Mouse (Mus musculus): ENCODE measurements around the gene Bicd2. TPM values are rescaled to one million over a fixed set of nuclear protein-coding genes. Genes with fewer than 3 reads are reported as not detected.

Gene Bicd2
- total RNA-seq, 1 experiment, result 25.5 TPM

DNA sequence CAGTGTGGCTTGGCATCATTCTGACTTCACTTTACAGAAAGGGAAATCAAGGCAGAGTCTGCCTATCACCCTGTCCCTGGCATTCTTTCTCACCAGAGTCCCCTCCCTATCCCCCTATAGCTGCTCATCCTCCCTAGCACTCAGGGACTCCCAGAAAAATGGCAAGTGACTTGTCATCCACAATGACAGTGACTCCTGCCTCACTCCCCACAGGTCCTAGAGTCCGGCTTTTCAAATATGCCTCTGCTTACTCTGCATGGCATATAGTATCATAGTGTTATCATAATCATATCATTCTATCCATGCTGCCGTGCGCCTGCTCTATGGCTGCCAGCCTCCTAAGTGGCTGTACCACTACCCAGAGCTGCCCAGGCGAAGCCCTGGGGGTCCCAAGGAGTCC is 33.2 kb upstream of the Bicd2 start:
- Histone ChIP-seq H3K9me3 (ENCODE audit: control insufficient read depth, insufficient read depth, low read depth, low read length) (no peaks in the 10 kb centered on the region), H3K27ac (ENCODE audit: insufficient read depth, low read depth, low read length, poor library complexity, severe bottlenecking) (no peak overlapping the region), H3K4me1 (ENCODE audit: control insufficient read depth in 2 of 2, insufficient read depth in 2 of 2, low read length in 2 of 2, poor library complexity in 1 of 2) (peaks cover 0 to 6% of the 10 kb centered on the region in 2 experiments; a peak in 1 of 4 replicates), H3K36me3 (ENCODE audit: control insufficient read depth, insufficient read depth, low read length, poor library complexity, severe bottlenecking) (no peaks in the 10 kb centered on the region), H3K9ac (ENCODE audit: insufficient read depth, low read depth, low read length, poor library complexity, severe bottlenecking) (no peak overlapping the region), H3K4me3 (ENCODE audit: insufficient read depth in 1 of 2, low read depth in 1 of 2, low read length in 2 of 2, poor library complexity in 1 of 2, severe bottlenecking in 1 of 2) (no peak overlapping the region)
- no peak for TF ChIP-seq ZNF384 (IDR thresholded peaks at IDR 0.05; ENCODE audit: low read depth, low read length)
- no peak for TF ChIP-seq CHD2 (IDR thresholded peaks at IDR 0.05; ENCODE audit: low read depth, low read length)
- TF ChIP-seq HCFC1 (IDR thresholded peaks at IDR 0.05; ENCODE audit: borderline replicate concordance, insufficient read depth, low read length), result no peak
- no peak for TF ChIP-seq MAFK (IDR thresholded peaks at IDR 0.05; ENCODE audit: insufficient read depth, low read depth, low read length)
- no peak for TF ChIP-seq ZC3H11A (IDR thresholded peaks at IDR 0.05; ENCODE audit: borderline replicate concordance, low read depth, low read length)
- no peak for DNase-seq (ENCODE audit: low read depth, low spot score)
- in situ Hi-C loops (cut with MboI; ENCODE audit: low sequenced_read_pairs in 2 of 2, unreplicated experiment in 2 of 2), result no loop called here

- peaks cover 0 to 6% of the 10 kb centered on the region in 2 experiments; a peak in 1 of 4 replicates for H3K4me1 ChIP-seq (ENCODE audit: control insufficient read depth in 2 of 2, insufficient read depth in 2 of 2, low read length in 2 of 2, poor library complexity in 1 of 2)
- H3K9ac ChIP-seq (ENCODE audit: insufficient read depth, low read depth, low read length, poor library complexity, severe bottlenecking), result no peak overlapping the region
- TF ChIP-seq ZNF384 (IDR thresholded peaks at IDR 0.05; ENCODE audit: low read depth, low read length), result no peak
- no peak for TF ChIP-seq CHD2 (IDR thresholded peaks at IDR 0.05; ENCODE audit: low read depth, low read length)
- no peak for TF ChIP-seq MAFK (IDR thresholded peaks at IDR 0.05; ENCODE audit: insufficient read depth, low read depth, low read length)
- no peak for TF ChIP-seq HCFC1 (IDR thresholded peaks at IDR 0.05; ENCODE audit: borderline replicate concordance, insufficient read depth, low read length)
- no peak for TF ChIP-seq ZC3H11A (IDR thresholded peaks at IDR 0.05; ENCODE audit: borderline replicate concordance, low read depth, low read length)
- DNase-seq (ENCODE audit: low read depth, low spot score), result no peak
- no peaks in the 10 kb centered on the region for H3K9me3 ChIP-seq (ENCODE audit: control insufficient read depth, insufficient read depth, low read depth, low read length)
- in situ Hi-C loops (cut with MboI; ENCODE audit: low sequenced_read_pairs in 2 of 2, unreplicated experiment in 2 of 2), result no loop called here
- H3K27ac ChIP-seq (ENCODE audit: insufficient read depth, low read depth, low read length, poor library complexity, severe bottlenecking), result no peak overlapping the region
- no peak overlapping the region for H3K4me3 ChIP-seq (ENCODE audit: insufficient read depth in 1 of 2, low read depth in 1 of 2, low read length in 2 of 2, poor library complexity in 1 of 2, severe bottlenecking in 1 of 2)
- H3K36me3 ChIP-seq (ENCODE audit: control insufficient read depth, insufficient read depth, low read length, poor library complexity, severe bottlenecking), result no peaks in the 10 kb centered on the region
Observed at GRCm38 (mm10) chr13:49308861-49309403, 32.5 kb upstream of the Bicd2 start.

- Histone ChIP-seq H3K9ac (ENCODE audit: insufficient read depth, low read depth, low read length, poor library complexity, severe bottlenecking) (no peak overlapping the region), H3K36me3 (ENCODE audit: control insufficient read depth, insufficient read depth, low read length, poor library complexity, severe bottlenecking) (no peaks in the 10 kb centered on the region), H3K4me3 (ENCODE audit: insufficient read depth in 1 of 2, low read depth in 1 of 2, low read length in 2 of 2, poor library complexity in 1 of 2, severe bottlenecking in 1 of 2) (no peak overlapping the region), H3K4me1 (ENCODE audit: control insufficient read depth in 2 of 2, insufficient read depth in 2 of 2, low read length in 2 of 2, poor library complexity in 1 of 2) (peaks cover 0 to 6% of the 10 kb centered on the region in 2 experiments; a peak in 1 of 4 replicates), H3K9me3 (ENCODE audit: control insufficient read depth, insufficient read depth, low read depth, low read length) (no peaks in the 10 kb centered on the region), H3K27ac (ENCODE audit: insufficient read depth, low read depth, low read length, poor library complexity, severe bottlenecking) (no peak overlapping the region)
- in situ Hi-C loops (cut with MboI; ENCODE audit: low sequenced_read_pairs in 2 of 2, unreplicated experiment in 2 of 2), result no loop called here
- TF ChIP-seq HCFC1 (IDR thresholded peaks at IDR 0.05; ENCODE audit: borderline replicate concordance, insufficient read depth, low read length) (no peak), MAFK (IDR thresholded peaks at IDR 0.05; ENCODE audit: insufficient read depth, low read depth, low read length) (no peak), CHD2 (IDR thresholded peaks at IDR 0.05; ENCODE audit: low read depth, low read length) (no peak), ZC3H11A (IDR thresholded peaks at IDR 0.05; ENCODE audit: borderline replicate concordance, low read depth, low read length) (no peak), ZNF384 (IDR thresholded peaks at IDR 0.05; ENCODE audit: low read depth, low read length) (no peak)
- DNase-seq (ENCODE audit: low read depth, low spot score), result no peak
Observed at GRCm38 (mm10) chr13:49309501-49309900, 31.9 kb upstream of the Bicd2 start.

GRCm38 (mm10) chr13:49311642-49312041 is 29.7 kb upstream of the Bicd2 start:
- Histone ChIP-seq H3K9me3 (ENCODE audit: control insufficient read depth, insufficient read depth, low read depth, low read length) (no peaks in the 10 kb centered on the region), H3K4me1 (ENCODE audit: control insufficient read depth in 2 of 2, insufficient read depth in 2 of 2, low read length in 2 of 2, poor library complexity in 1 of 2) (peaks cover 0 to 5% of the 10 kb centered on the region in 2 experiments; a peak in 1 of 4 replicates), H3K36me3 (ENCODE audit: control insufficient read depth, insufficient read depth, low read length, poor library complexity, severe bottlenecking) (no peaks in the 10 kb centered on the region), H3K27ac (ENCODE audit: insufficient read depth, low read depth, low read length, poor library complexity, severe bottlenecking) (no peak overlapping the region), H3K4me3 (ENCODE audit: insufficient read depth in 1 of 2, low read depth in 1 of 2, low read length in 2 of 2, poor library complexity in 1 of 2, severe bottlenecking in 1 of 2) (no peak overlapping the region), H3K9ac (ENCODE audit: insufficient read depth, low read depth, low read length, poor library complexity, severe bottlenecking) (no peak overlapping the region)
- DNase-seq (ENCODE audit: low read depth, low spot score), result no peak
- TF ChIP-seq ZNF384 (IDR thresholded peaks at IDR 0.05; ENCODE audit: low read depth, low read length), result no peak
- no peak for TF ChIP-seq CHD2 (IDR thresholded peaks at IDR 0.05; ENCODE audit: low read depth, low read length)
- TF ChIP-seq HCFC1 (IDR thresholded peaks at IDR 0.05; ENCODE audit: borderline replicate concordance, insufficient read depth, low read length), result no peak
- TF ChIP-seq MAFK (IDR thresholded peaks at IDR 0.05; ENCODE audit: insufficient read depth, low read depth, low read length), result no peak
- no peak for TF ChIP-seq ZC3H11A (IDR thresholded peaks at IDR 0.05; ENCODE audit: borderline replicate concordance, low read depth, low read length)
- in situ Hi-C loops (cut with MboI; ENCODE audit: low sequenced_read_pairs in 2 of 2, unreplicated experiment in 2 of 2), result no loop called here
